In genomic region chr8:122484831-122485230, GRCm38 (mm10) we compare ENCODE assay signal across 34 mouse cellular contexts. TPM values are rescaled to one million over a fixed set of nuclear protein-coding genes. Genes with fewer than 3 reads are reported as not detected.
DNase-seq lines count a peak whose midpoint lies in the region; ATAC-seq and TF ChIP-seq lines count a peak whose summit lies in the region.
"Had no signal": no experiment of that assay in that cellular context is flagged by ENCODE, and none has a peak within 500 bp of the region (broad histone marks: within the 10 kb centered on the region; RNA-seq: fewer than 3 reads in every experiment).

No protein-coding gene starts in this region.

- WGBS in intestine, postnatal 0 days, result 83% methylated on average over 12 of the region's 12 CpGs
- WGBS in hindbrain, embryonic 14.5 days, result 94% methylated on average over 12 of the region's 12 CpGs

- H3K4me2 ChIP-seq in CH12.LX (ENCODE audit: insufficient read depth, low read depth, poor library complexity, severe bottlenecking) (no peak overlapping the region), myocyte (ENCODE audit: low read depth) (no peak overlapping the region)
- H3K4me2 ChIP-seq in intestine, postnatal 0 days (replicated peaks; ENCODE audit: low read depth), result no peak overlapping the region
- H3K4me2 ChIP-seq in hindbrain, embryonic 14.5 days (replicated peaks), result no peak overlapping the region
- H3K4me2 ChIP-seq: heart, embryonic 11.5 days; hindbrain, embryonic 12.5 days; kidney, embryonic 15.5 days; liver, embryonic 12.5 days; midbrain, embryonic 15.5 days; neural tube, embryonic 13.5 days had no signal

- peak; percentile 88 for ATAC-seq in megakaryocyte, adult 5-6 weeks (ENCODE audit: poor library complexity, severe bottlenecking)
- no peak for ATAC-seq in intestine, postnatal 0 days
- no peak for ATAC-seq in hindbrain, embryonic 14.5 days (ENCODE audit: low FRiP score)
- ATAC-seq: forebrain, embryonic 14.5 days; intestine, embryonic 16.5 days; liver, embryonic 12.5 days; liver, postnatal 0 days; midbrain, embryonic 15.5 days; Patski had no signal

- H3K9me3 ChIP-seq in CH12.LX (replicated peaks; ENCODE audit: low read length), result peaks cover 12% of the 10 kb centered on the region
- no peaks in the 10 kb centered on the region for H3K9me3 ChIP-seq in intestine, postnatal 0 days (ENCODE audit: control insufficient read depth)
- H3K9me3 ChIP-seq in hindbrain, embryonic 14.5 days (ENCODE audit: control insufficient read depth, low read length), result no peaks in the 10 kb centered on the region
- H3K9me3 ChIP-seq: hindbrain, embryonic 12.5 days; kidney, embryonic 15.5 days; liver, embryonic 12.5 days; midbrain, embryonic 10.5 days; midbrain, embryonic 15.5 days; neural tube, embryonic 13.5 days had no signal

- H3K4me3 ChIP-seq in CH12.LX (replicated peaks in 1 of 3; ENCODE audit: low read depth in 2 of 3, low read length in 2 of 3, poor library complexity in 1 of 3) (no peak overlapping the region), myocyte (no peak overlapping the region)
- H3K4me3 ChIP-seq in intestine, postnatal 0 days (ENCODE audit: low read depth, low read length), result no peak overlapping the region
- H3K4me3 ChIP-seq in hindbrain, embryonic 14.5 days (replicated peaks; ENCODE audit: low read length), result no peak overlapping the region
- H3K4me3 ChIP-seq: hindbrain, embryonic 12.5 days; kidney, embryonic 15.5 days; layer of hippocampus, adult 2 months; liver, embryonic 12.5 days; midbrain, embryonic 10.5 days; midbrain, embryonic 15.5 days; neural tube, embryonic 13.5 days had no signal

- no peak for TF ChIP-seq POLR2A in CH12.LX (IDR thresholded peaks at IDR 0.05; ENCODE audit: low read depth, low read length)
- TF ChIP-seq POLR2A in myocyte (IDR thresholded peaks at IDR 0.05; ENCODE audit: insufficient read length, low read depth), result peak; percentile 13

- TF ChIP-seq CTCF in CH12.LX (conservative IDR thresholded peaks at IDR 0.05 in 1 of 2, IDR thresholded peaks at IDR 0.05 in 1 of 2; ENCODE audit: low read depth in 2 of 2, low read length in 2 of 2), result no peak
- no peak for TF ChIP-seq CTCF in intestine, postnatal 0 days (IDR thresholded peaks at IDR 0.05; ENCODE audit: low read depth)

- dilution Hi-C loops in CH12.LX (cut with MboI; ENCODE audit: extremely low pct_ligation_motif_present, extremely low pct_unique_long_range_greater_than_20kb, low sequenced_read_pairs), result no loop called here

- H3K9ac ChIP-seq in CH12.LX (ENCODE audit: insufficient read depth, low read depth), result no peak overlapping the region
- H3K9ac ChIP-seq in intestine, postnatal 0 days (ENCODE audit: low read depth, low read length), result no peak overlapping the region
- no peak overlapping the region for H3K9ac ChIP-seq in hindbrain, embryonic 14.5 days
- H3K9ac ChIP-seq: hindbrain, embryonic 12.5 days; kidney, embryonic 15.5 days; liver, embryonic 12.5 days; liver, postnatal 0 days; midbrain, embryonic 15.5 days; neural tube, embryonic 13.5 days had no signal

- H3K79me2 ChIP-seq in CH12.LX (replicated peaks; ENCODE audit: control insufficient read depth, extremely low read depth, insufficient read depth, poor library complexity, severe bottlenecking), result no peaks in the 10 kb centered on the region
- H3K79me2 ChIP-seq in myocyte (ENCODE audit: control insufficient read depth, insufficient read depth), result no peaks in the 10 kb centered on the region

- in situ Hi-C loops in CH12.LX (cut with MboI; ENCODE audit: low pct_ligation_motif_present, low pct_unique_long_range_greater_than_20kb, low sequenced_read_pairs), result no loop called here

- no peak for TF ChIP-seq RAD21 in CH12.LX (IDR thresholded peaks at IDR 0.05; ENCODE audit: low read depth, low read length)

- no peak overlapping the region for H3ac ChIP-seq in myocyte (ENCODE audit: control insufficient read depth, insufficient read length)

- no peak overlapping the region for H3K27ac ChIP-seq in CH12.LX (ENCODE audit: insufficient read depth, low read depth)
- H3K27ac ChIP-seq in intestine, postnatal 0 days (ENCODE audit: low read depth, low read length), result no peak overlapping the region
- H3K27ac ChIP-seq in hindbrain, embryonic 14.5 days, result no peak overlapping the region
- H3K27ac ChIP-seq: hindbrain, embryonic 12.5 days; kidney, embryonic 15.5 days; layer of hippocampus, adult 2 months; liver, embryonic 12.5 days; midbrain, embryonic 10.5 days; midbrain, embryonic 15.5 days; neural tube, embryonic 13.5 days had no signal

- H3K36me3 ChIP-seq in CH12.LX (replicated peaks in 1 of 2; ENCODE audit: control insufficient read depth in 1 of 2, insufficient read depth in 1 of 2, low read length in 1 of 2), result peaks cover 98 to 100% of the 10 kb centered on the region in 2 experiments
- H3K36me3 ChIP-seq in myocyte (ENCODE audit: control insufficient read depth, insufficient read depth), result peaks cover 44% of the 10 kb centered on the region
- peaks cover 87% of the 10 kb centered on the region for H3K36me3 ChIP-seq in intestine, postnatal 0 days (ENCODE audit: control insufficient read depth, insufficient read depth)
- H3K36me3 ChIP-seq in hindbrain, embryonic 14.5 days (replicated peaks; ENCODE audit: control insufficient read depth, insufficient read depth), result peaks cover 47% of the 10 kb centered on the region

- peak; percentile 90 for DNase-seq in 416B (ENCODE audit: low read depth)
- no peak for DNase-seq in CH12.LX (ENCODE audit: extremely low read depth)
- no peak for DNase-seq in hindbrain, embryonic 14.5 days (ENCODE audit: low spot score)
- no peak for DNase-seq in kidney, postnatal 14 days
- DNase-seq: adrenal gland, postnatal 25 days; B cell, adult 2 months; cerebellum, adult 8-10 months; cerebellum, postnatal 25 days; gastrocnemius, postnatal 25 days; heart, adult 18-20 months; heart, postnatal 36 days; kidney, postnatal 36 days; left cerebral cortex, postnatal 4 days; liver, postnatal 0 days; retina, postnatal 1 day; right cerebral cortex, postnatal 14 days; thymus, postnatal 4 days had no signal

- no peaks in the 10 kb centered on the region for H3K27me3 ChIP-seq in CH12.LX (replicated peaks)
- no peaks in the 10 kb centered on the region for H3K27me3 ChIP-seq in myocyte (ENCODE audit: control insufficient read depth, insufficient read depth, insufficient read length)
- H3K27me3 ChIP-seq in intestine, postnatal 0 days (replicated peaks; ENCODE audit: control insufficient read depth, insufficient read depth, low read length), result no peaks in the 10 kb centered on the region
- H3K27me3 ChIP-seq in hindbrain, embryonic 14.5 days (ENCODE audit: control insufficient read depth, insufficient read depth, low read length), result no peaks in the 10 kb centered on the region
- H3K27me3 ChIP-seq: hindbrain, embryonic 12.5 days; kidney, embryonic 15.5 days; liver, embryonic 12.5 days; midbrain, embryonic 15.5 days; neural tube, embryonic 13.5 days; Patski had no signal

- H3K4me1 ChIP-seq in CH12.LX (ENCODE audit: control insufficient read depth in 1 of 2, insufficient read depth in 2 of 2), result peaks cover 3 to 4% of the 10 kb centered on the region in 2 experiments; a peak in 1 of 4 replicates
- H3K4me1 ChIP-seq in intestine, postnatal 0 days (replicated peaks; ENCODE audit: control insufficient read depth, insufficient read depth, low read length), result no peaks in the 10 kb centered on the region
- H3K4me1 ChIP-seq in hindbrain, embryonic 14.5 days (replicated peaks; ENCODE audit: control insufficient read depth, insufficient read depth, low read length), result no peaks in the 10 kb centered on the region
- H3K4me1 ChIP-seq: hindbrain, embryonic 12.5 days; kidney, embryonic 15.5 days; liver, embryonic 12.5 days; midbrain, embryonic 10.5 days; midbrain, embryonic 15.5 days; neural tube, embryonic 13.5 days had no signal

- TF ChIP-seq EP300 in CH12.LX (IDR thresholded peaks at IDR 0.05; ENCODE audit: low read length), result no peak

RNA-seq across cellular contexts. Expression of gene Ctu2, which starts 8.9 kb away (rescaled TPM):
- total RNA-seq in CH12.LX (2012; rRNA removed), result 40.4 and 55.7 TPM in 2 replicates
- 23.8 and 27.9 TPM in 2 replicates for total RNA-seq in CH12.LX (2014; rRNA removed)
- polyA plus RNA-seq in CH12.LX (2012; ENCODE audit: insufficient read length, low read depth), result 63.1 and 80.6 TPM in 2 replicates
- total RNA-seq in megakaryocyte, adult 5-6 weeks (2015), result 13.5 and 16.2 TPM in 2 replicates
- total RNA-seq in megakaryocyte, adult 5-6 weeks (2017), result 4.7 and 7.7 TPM in 2 replicates
- 31.5 TPM for polyA plus RNA-seq in myocyte (2012; fragmentation: generic; extraction: Trizol)
- polyA plus RNA-seq in intestine, postnatal 0 days (2015; fragmentation: Nextera tagmentation; extraction: Ambion mirVana), result 22.4 and 26.4 TPM in 2 replicates
- 77.8 and 80.2 TPM in 2 replicates for polyA plus RNA-seq in hindbrain, embryonic 14.5 days (2014; fragmentation: Nextera tagmentation; extraction: Ambion mirVana)

RNA-seq across cellular contexts. Expression of gene Rnf166, which starts 9.0 kb away (rescaled TPM):
- total RNA-seq in CH12.LX (2012; rRNA removed) (8.5 and 9.1 TPM in 2 replicates), CH12.LX (2014; rRNA removed) (6.5 and 7.7 TPM in 2 replicates)
- polyA plus RNA-seq in CH12.LX (2012; ENCODE audit: insufficient read length, low read depth) (12.9 and 13.0 TPM in 2 replicates), myocyte (2012; fragmentation: generic; extraction: Trizol) (36.3 TPM)
- 42.0 and 48.6 TPM in 2 replicates for total RNA-seq in megakaryocyte, adult 5-6 weeks (2015)
- total RNA-seq in megakaryocyte, adult 5-6 weeks (2017), result 50.8 and 59.5 TPM in 2 replicates
- 22.7 and 22.8 TPM in 2 replicates for polyA plus RNA-seq in intestine, postnatal 0 days (2015; fragmentation: Nextera tagmentation; extraction: Ambion mirVana)
- polyA plus RNA-seq in hindbrain, embryonic 14.5 days (2014; fragmentation: Nextera tagmentation; extraction: Ambion mirVana), result 31.6 and 32.6 TPM in 2 replicates

RNA-seq across cellular contexts. Expression of gene Snai3, which starts 24.3 kb away (rescaled TPM):
- 0.47 and 1.0 TPM in 2 replicates for total RNA-seq in CH12.LX (2012; rRNA removed)
- total RNA-seq in CH12.LX (2014; rRNA removed), result 0.28 and 0.44 TPM in 2 replicates
- polyA plus RNA-seq in CH12.LX (2012; ENCODE audit: insufficient read length, low read depth), result 0.19 and 0.49 TPM in 2 replicates
- 0.09 and 0.25 TPM in 2 replicates for total RNA-seq in megakaryocyte, adult 5-6 weeks (2015)
- not detected in 2 replicates for total RNA-seq in megakaryocyte, adult 5-6 weeks (2017)
- polyA plus RNA-seq in myocyte (2012; fragmentation: generic; extraction: Trizol), result 1.3 TPM
- polyA plus RNA-seq in intestine, postnatal 0 days (2015; fragmentation: Nextera tagmentation; extraction: Ambion mirVana), result 0.33 and 0.46 TPM in 2 replicates
- not detected in 2 replicates for polyA plus RNA-seq in hindbrain, embryonic 14.5 days (2014; fragmentation: Nextera tagmentation; extraction: Ambion mirVana)
- total RNA-seq: adrenal gland, postnatal 25 days; G1E; layer of hippocampus, adult 2 months; layer of hippocampus, postnatal 25 days; left cerebral cortex, postnatal 4 days had no signal
- polyA plus RNA-seq: brain, embryonic 14.5 days; forebrain, embryonic 14.5 days; G1E; hindbrain, embryonic 12.5 days; midbrain, embryonic 10.5 days; midbrain, embryonic 15.5 days had no signal

RNA-seq across cellular contexts. Expression of gene Mvd, which starts 41.6 kb away (rescaled TPM):
- total RNA-seq in CH12.LX (2012; rRNA removed) (42.5 and 54.0 TPM in 2 replicates), CH12.LX (2014; rRNA removed) (56.2 and 80.3 TPM in 2 replicates)
- polyA plus RNA-seq in CH12.LX (2012; ENCODE audit: insufficient read length, low read depth) (47.3 and 50.3 TPM in 2 replicates), myocyte (2012; fragmentation: generic; extraction: Trizol) (85.3 TPM)
- 9.8 and 10.3 TPM in 2 replicates for total RNA-seq in megakaryocyte, adult 5-6 weeks (2015)
- total RNA-seq in megakaryocyte, adult 5-6 weeks (2017), result 15.2 and 15.6 TPM in 2 replicates
- 18.7 and 19.2 TPM in 2 replicates for polyA plus RNA-seq in intestine, postnatal 0 days (2015; fragmentation: Nextera tagmentation; extraction: Ambion mirVana)
- polyA plus RNA-seq in hindbrain, embryonic 14.5 days (2014; fragmentation: Nextera tagmentation; extraction: Ambion mirVana), result 61.3 and 75.6 TPM in 2 replicates

RNA-seq across cellular contexts. Expression of gene Cyba, which starts 52.1 kb away (rescaled TPM):
- total RNA-seq in CH12.LX (2012; rRNA removed), result 978 and 1,119 TPM in 2 replicates
- total RNA-seq in CH12.LX (2014; rRNA removed), result 450 and 466 TPM in 2 replicates
- polyA plus RNA-seq in CH12.LX (2012; ENCODE audit: insufficient read length, low read depth), result 848 and 1,050 TPM in 2 replicates
- 547 and 634 TPM in 2 replicates for total RNA-seq in megakaryocyte, adult 5-6 weeks (2015)
- 285 and 337 TPM in 2 replicates for total RNA-seq in megakaryocyte, adult 5-6 weeks (2017)
- polyA plus RNA-seq in myocyte (2012; fragmentation: generic; extraction: Trizol), result not detected
- polyA plus RNA-seq in intestine, postnatal 0 days (2015; fragmentation: Nextera tagmentation; extraction: Ambion mirVana), result 292 and 312 TPM in 2 replicates
- 35.7 and 44.3 TPM in 2 replicates for polyA plus RNA-seq in hindbrain, embryonic 14.5 days (2014; fragmentation: Nextera tagmentation; extraction: Ambion mirVana)
